Mouse (Mus musculus): ENCODE measurements at regions not wholly inside any gene's neighbourhood (a gene's known extent, or its start where the extent isn't known, plus 50 kb on each side); places are given as distances from the start of the nearest gene placed in this dataset.
"Not testable (repeated sequence)": the region's sequence is repeated elsewhere in the genome, so short reads cannot be mapped to it uniquely, and the experiment has no call there.

GRCm38 (mm10) chr10:108111398-108111797, 50.6 kb upstream of the Ppp1r12a start:
- Histone ChIP-seq H3K4me1 (no peaks in the 10 kb centered on the region), H3K9me3 (replicated peaks) (peaks cover 5% of the 10 kb centered on the region), H3K27me3 (no peaks in the 10 kb centered on the region), H3K4me3 (no peak overlapping the region), H3K27ac (no peak overlapping the region), H3K36me3 (ENCODE audit: poor library complexity, severe bottlenecking) (no peaks in the 10 kb centered on the region), H3K9ac (no peak overlapping the region), H3K4me2 (no peak overlapping the region)
- ATAC-seq: no peak
- WGBS: 93% methylated on average over 4 of the region's 4 CpGs

GRCm38 (mm10) chr10:108110891-108111290, 51.1 kb upstream of the Ppp1r12a start:
- H3K4me2 ChIP-seq: no peak overlapping the region
- peaks cover 5% of the 10 kb centered on the region for H3K9me3 ChIP-seq (replicated peaks)
- no peak for ATAC-seq
- 82% methylated on average over 7 of the region's 7 CpGs for WGBS
- no peaks in the 10 kb centered on the region for H3K36me3 ChIP-seq (ENCODE audit: poor library complexity, severe bottlenecking)
- H3K4me3 ChIP-seq: no peak overlapping the region
- H3K27me3 ChIP-seq: no peaks in the 10 kb centered on the region
- no peak overlapping the region for H3K27ac ChIP-seq
- no peaks in the 10 kb centered on the region for H3K4me1 ChIP-seq
- no peak overlapping the region for H3K9ac ChIP-seq

- Histone ChIP-seq H3K9ac (no peak overlapping the region), H3K27me3 (no peaks in the 10 kb centered on the region), H3K36me3 (ENCODE audit: poor library complexity, severe bottlenecking) (no peaks in the 10 kb centered on the region), H3K4me2 (no peak overlapping the region), H3K4me1 (no peaks in the 10 kb centered on the region), H3K4me3 (no peak overlapping the region), H3K27ac (no peak overlapping the region), H3K9me3 (replicated peaks) (peaks cover 5% of the 10 kb centered on the region)
- ATAC-seq: no peak
Observed at GRCm38 (mm10) chr10:108110197-108110596, 51.8 kb upstream of the Ppp1r12a start.

- not testable (repeated sequence) for H3K36me3 ChIP-seq (ENCODE audit: poor library complexity, severe bottlenecking); ATAC-seq; H3K4me2 ChIP-seq; H3K9me3 ChIP-seq (replicated peaks); H3K9ac ChIP-seq; H3K27ac ChIP-seq; H3K4me1 ChIP-seq; H3K27me3 ChIP-seq; H3K4me3 ChIP-seq
- 80% methylated on average over 4 of the region's 4 CpGs for WGBS
Observed at GRCm38 (mm10) chr10:108108500-108108899, 53.5 kb upstream of the Ppp1r12a start.

GRCm38 (mm10) chr10:108101521-108101920, 60.5 kb upstream of the Ppp1r12a start:
- Histone ChIP-seq H3K27me3 (no peaks in the 10 kb centered on the region), H3K36me3 (ENCODE audit: poor library complexity, severe bottlenecking) (no peaks in the 10 kb centered on the region), H3K4me3 (no peak overlapping the region), H3K27ac (no peak overlapping the region), H3K4me1 (no peaks in the 10 kb centered on the region), H3K4me2 (no peak overlapping the region), H3K9ac (no peak overlapping the region), H3K9me3 (replicated peaks) (no peaks in the 10 kb centered on the region)
- ATAC-seq: no peak
- 89% methylated on average over 7 of the region's 7 CpGs for WGBS

GRCm38 (mm10) chr10:108093043-108093442, 69.0 kb upstream of the Ppp1r12a start:
- H3K4me1 ChIP-seq: peaks cover 3% of the 10 kb centered on the region; the same call in 1 of the 2 replicates
- H3K4me3 ChIP-seq: no peak overlapping the region
- no peak for ATAC-seq
- no peak overlapping the region for H3K9ac ChIP-seq
- H3K27ac ChIP-seq: no peak overlapping the region
- H3K9me3 ChIP-seq (replicated peaks): no peaks in the 10 kb centered on the region
- no peaks in the 10 kb centered on the region for H3K27me3 ChIP-seq
- no peak overlapping the region for H3K4me2 ChIP-seq
- 83% methylated on average over 2 of the region's 2 CpGs for WGBS
- no peaks in the 10 kb centered on the region for H3K36me3 ChIP-seq (ENCODE audit: poor library complexity, severe bottlenecking)

GRCm38 (mm10) chr10:108089375-108089981, 72.5 kb upstream of the Ppp1r12a start:
- H3K9me3 ChIP-seq (replicated peaks): no peaks in the 10 kb centered on the region
- no peak overlapping the region for H3K4me2 ChIP-seq
- ATAC-seq: peak; percentile 24; the same call in 1 of the 2 replicates
- H3K27ac ChIP-seq: no peak overlapping the region
- no peaks in the 10 kb centered on the region for H3K36me3 ChIP-seq (ENCODE audit: poor library complexity, severe bottlenecking)
- WGBS: 43% methylated on average over 8 of the region's 8 CpGs
- H3K4me1 ChIP-seq: peaks cover 3% of the 10 kb centered on the region; the same call in 1 of the 2 replicates
- H3K9ac ChIP-seq: no peak overlapping the region
- H3K27me3 ChIP-seq: no peaks in the 10 kb centered on the region
- H3K4me3 ChIP-seq: no peak overlapping the region

GRCm38 (mm10) chr10:108088883-108089282, 73.1 kb upstream of the Ppp1r12a start:
- Histone ChIP-seq H3K4me3 (no peak overlapping the region), H3K4me2 (no peak overlapping the region), H3K9me3 (replicated peaks) (0 out of 2 replicates have a peak, but pooled peaks cover 3% of the 10 kb centered on the region), H3K27ac (no peak overlapping the region), H3K27me3 (no peaks in the 10 kb centered on the region), H3K4me1 (peaks cover 3% of the 10 kb centered on the region; the same call in 1 of the 2 replicates), H3K9ac (no peak overlapping the region), H3K36me3 (ENCODE audit: poor library complexity, severe bottlenecking) (no peaks in the 10 kb centered on the region)
- WGBS: 72% methylated on average over 8 of the region's 8 CpGs
- ATAC-seq: peak; percentile 38; the same call in 1 of the 2 replicates

GRCm38 (mm10) chr10:108088209-108088608, 73.8 kb upstream of the Ppp1r12a start:
- H3K9me3 ChIP-seq (replicated peaks): 0 out of 2 replicates have a peak, but pooled peaks cover 3% of the 10 kb centered on the region
- no peak overlapping the region for H3K4me3 ChIP-seq
- no peaks in the 10 kb centered on the region for H3K27me3 ChIP-seq
- ATAC-seq: no peak
- H3K27ac ChIP-seq: no peak overlapping the region
- no peak overlapping the region for H3K4me2 ChIP-seq
- WGBS: 71% methylated on average over 7 of the region's 7 CpGs
- peaks cover 3% of the 10 kb centered on the region; the same call in 1 of the 2 replicates for H3K4me1 ChIP-seq
- no peak overlapping the region for H3K9ac ChIP-seq
- H3K36me3 ChIP-seq (ENCODE audit: poor library complexity, severe bottlenecking): no peaks in the 10 kb centered on the region

- Histone ChIP-seq H3K4me1 (no peaks in the 10 kb centered on the region), H3K27me3 (no peaks in the 10 kb centered on the region), H3K36me3 (ENCODE audit: poor library complexity, severe bottlenecking) (no peaks in the 10 kb centered on the region), H3K9me3 (replicated peaks) (0 out of 2 replicates have a peak, but pooled peaks cover 3% of the 10 kb centered on the region), H3K4me3 (no peak overlapping the region), H3K9ac (no peak overlapping the region), H3K27ac (no peak overlapping the region), H3K4me2 (no peak overlapping the region)
- no peak for ATAC-seq
Observed at GRCm38 (mm10) chr10:108083220-108083619, 78.8 kb upstream of the Ppp1r12a start.

GRCm38 (mm10) chr10:108075144-108075543, 86.8 kb upstream of the Ppp1r12a start:
- Histone ChIP-seq H3K9me3 (replicated peaks) (no peaks in the 10 kb centered on the region), H3K4me3 (no peak overlapping the region), H3K9ac (no peak overlapping the region), H3K27ac (no peak overlapping the region), H3K36me3 (ENCODE audit: poor library complexity, severe bottlenecking) (no peaks in the 10 kb centered on the region), H3K27me3 (no peaks in the 10 kb centered on the region), H3K4me1 (no peaks in the 10 kb centered on the region), H3K4me2 (no peak overlapping the region)
- no peak for ATAC-seq
- 55% methylated on average over 5 of the region's 5 CpGs for WGBS

GRCm38 (mm10) chr10:108073828-108074227, 88.2 kb upstream of the Ppp1r12a start:
- Histone ChIP-seq H3K4me3 (no peak overlapping the region), H3K4me1 (no peaks in the 10 kb centered on the region), H3K9ac (no peak overlapping the region), H3K27ac (no peak overlapping the region), H3K36me3 (ENCODE audit: poor library complexity, severe bottlenecking) (no peaks in the 10 kb centered on the region), H3K27me3 (no peaks in the 10 kb centered on the region), H3K9me3 (replicated peaks) (no peaks in the 10 kb centered on the region), H3K4me2 (no peak overlapping the region)
- no peak for ATAC-seq
- 88% methylated on average over 4 of the region's 4 CpGs for WGBS

GRCm38 (mm10) chr10:108072211-108072610, 89.8 kb upstream of the Ppp1r12a start:
- Histone ChIP-seq H3K4me1 (no peaks in the 10 kb centered on the region), H3K9ac (no peak overlapping the region), H3K27ac (no peak overlapping the region), H3K4me2 (no peak overlapping the region), H3K27me3 (no peaks in the 10 kb centered on the region), H3K9me3 (replicated peaks) (no peaks in the 10 kb centered on the region), H3K4me3 (no peak overlapping the region), H3K36me3 (ENCODE audit: poor library complexity, severe bottlenecking) (no peaks in the 10 kb centered on the region)
- WGBS: 93% methylated on average over 1 of the region's 1 CpGs
- ATAC-seq: no peak

Measured in forebrain, embryonic 13.5 days (tissue).